Mouse (Mus musculus) kidney, postnatal 4 days (tissue): Measurements from ENCODE around the gene Prpsap1.

Experiments used
- DNase-seq, 2 experiments: peaks; one replicate each; pipeline ENCODE4 v3.0.0; 2021; ENCODE audit warnings: mixed read lengths in 2 of 2

Gene Prpsap1

GRCm38 (mm10) chr11:116428872-116429859 lies 64.8 kb downstream of the Prpsap1 start:
- DNase-seq: peak in 1 of 2 experiments; percentile 36

GRCm38 (mm10) chr11:116426852-116427575 lies 67.0 kb downstream of the Prpsap1 start:
- no peak for DNase-seq

GRCm38 (mm10) chr11:116426328-116426727 lies 67.7 kb downstream of the Prpsap1 start:
- peak in 1 of 2 experiments; percentile 41 for DNase-seq

- DNase-seq: no peak
Observed at GRCm38 (mm10) chr11:116424621-116425407, 69.2 kb downstream of the Prpsap1 start.

- DNase-seq: no peak
Observed at GRCm38 (mm10) chr11:116423782-116424620, 70.0 kb downstream of the Prpsap1 start.

- no peak for DNase-seq
Observed at GRCm38 (mm10) chr11:116423214-116423613, 70.8 kb downstream of the Prpsap1 start.

- no peak for DNase-seq
Observed at GRCm38 (mm10) chr11:116422562-116422961, 71.4 kb downstream of the Prpsap1 start.

- no peak for DNase-seq
Observed at GRCm38 (mm10) chr11:116421102-116421501, 72.9 kb downstream of the Prpsap1 start.
